Comparison of ENCODE assay signal across 8 mouse cellular contexts in the genomic region with DNA sequence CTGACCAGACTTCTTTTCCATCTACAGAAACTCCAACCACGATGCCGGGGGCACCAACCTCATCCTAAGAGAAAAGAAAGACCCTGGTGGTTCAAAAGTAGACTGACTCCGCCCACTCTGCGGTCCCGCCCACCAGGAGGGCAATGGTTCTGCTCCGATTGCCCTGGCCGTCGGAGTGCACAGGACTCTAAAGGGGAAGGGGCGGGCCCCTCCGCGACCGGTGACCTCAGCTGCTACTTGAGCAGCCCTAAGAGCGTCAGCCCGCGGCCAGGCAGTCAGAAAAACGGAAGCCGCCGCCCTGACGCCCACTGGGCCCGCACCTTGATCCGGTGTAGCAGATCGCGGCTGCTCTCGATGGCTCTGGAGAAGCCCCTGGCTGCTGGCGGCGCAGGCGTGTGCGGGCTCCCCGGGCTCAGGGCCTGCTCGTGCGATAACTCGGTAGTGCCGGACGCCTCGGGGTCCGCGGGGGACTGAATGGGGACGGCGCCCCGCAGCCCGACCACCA. TPM values are rescaled to one million over a fixed set of nuclear protein-coding genes. Genes with fewer than 3 reads are reported as not detected.
DNase-seq lines count a peak whose midpoint lies in the region; ATAC-seq lines count a peak whose summit lies in the region.

No protein-coding gene starts in this region.

- peak; percentile 86 for ATAC-seq in hindbrain, embryonic 15.5 days (ENCODE audit: low FRiP score, low read depth)
- ATAC-seq in megakaryocyte progenitor cell, adult 5-6 weeks (replicated peaks; ENCODE audit: poor library complexity): peak; percentile 90

- peak overlapping the region; percentile 98 for H3K4me3 ChIP-seq in hindbrain, embryonic 15.5 days

- H3K27ac ChIP-seq in hindbrain, embryonic 15.5 days (replicated peaks): peak overlapping the region; percentile 93

- H3K9ac ChIP-seq in hindbrain, embryonic 15.5 days: peak overlapping the region; percentile 94

- DNase-seq in layer of hippocampus, adult 11-12 months (ENCODE audit: low spot score): peak; percentile 72
- no peak for DNase-seq in layer of hippocampus, adult 9-10 months (ENCODE audit: low spot score)
- peak; percentile 54 to 73 for DNase-seq in cerebellum, postnatal 4 days (ENCODE audit: low spot score in 2 of 2)
- DNase-seq in gastrocnemius, adult 18-20 months (ENCODE audit: low spot score): peak; percentile 68
- peak; percentile 40 to 64 for DNase-seq in left cerebral cortex, adult 8-10 months (ENCODE audit: low spot score in 2 of 2)
- DNase-seq in right cerebral cortex, postnatal 10 days (ENCODE audit: low spot score in 2 of 2): peak; percentile 79 to 86

- peaks cover 16% of the 10 kb centered on the region for H3K4me1 ChIP-seq in hindbrain, embryonic 15.5 days (replicated peaks)

- peak overlapping the region; percentile 59 for H3K4me2 ChIP-seq in hindbrain, embryonic 15.5 days

- H3K27me3 ChIP-seq in hindbrain, embryonic 15.5 days: no peaks in the 10 kb centered on the region

- H3K36me3 ChIP-seq in hindbrain, embryonic 15.5 days: peaks cover 17% of the 10 kb centered on the region

- under 1% methylated on average over 41 of the region's 41 CpGs for WGBS in hindbrain, embryonic 15.5 days

- H3K9me3 ChIP-seq in hindbrain, embryonic 15.5 days: no peaks in the 10 kb centered on the region

RNA-seq across cellular contexts. Expression of gene Lactb, which starts 0.5 kb away (rescaled TPM):
- 10 to 100 TPM; 22.5 to 22.6 TPM for total RNA-seq in gastrocnemius, adult 18-20 months (2021)
- 11.9 and 12.4 TPM in 2 replicates for polyA plus RNA-seq in hindbrain, embryonic 15.5 days (2015; fragmentation: Nextera tagmentation; extraction: Ambion mirVana)
- total RNA-seq in left cerebral cortex, adult 8-10 months (2022): 10 to 100 TPM; 16.8 to 18.9 (median 18.3) TPM
- total RNA-seq in megakaryocyte progenitor cell, adult 5-6 weeks (2015): 38.4 and 42.3 TPM in 2 replicates
- 26.8 and 36.1 TPM in 2 replicates for total RNA-seq in megakaryocyte progenitor cell, adult 5-6 weeks (2017)

RNA-seq across cellular contexts. Expression of gene Rps27l, which starts 28.9 kb away (rescaled TPM):
- total RNA-seq in gastrocnemius, adult 18-20 months (2021): 100 to 1,000 TPM; 218 to 220 TPM
- 237 and 266 TPM in 2 replicates for polyA plus RNA-seq in hindbrain, embryonic 15.5 days (2015; fragmentation: Nextera tagmentation; extraction: Ambion mirVana)
- 10 to 100 TPM; 32.7 to 44.1 (median 37.2) TPM for total RNA-seq in left cerebral cortex, adult 8-10 months (2022)
- total RNA-seq in megakaryocyte progenitor cell, adult 5-6 weeks (2015): 550 and 649 TPM in 2 replicates
- total RNA-seq in megakaryocyte progenitor cell, adult 5-6 weeks (2017): 166 and 174 TPM in 2 replicates

RNA-seq across cellular contexts. Expression of gene Rab8b, which starts 55.3 kb away (rescaled TPM):
- 1 to 10 TPM; 4.9 to 6.5 TPM for total RNA-seq in gastrocnemius, adult 18-20 months (2021)
- 35.9 and 38.4 TPM in 2 replicates for polyA plus RNA-seq in hindbrain, embryonic 15.5 days (2015; fragmentation: Nextera tagmentation; extraction: Ambion mirVana)
- 10 to 100 TPM; 29.6 to 31.7 (median 30.3) TPM for total RNA-seq in left cerebral cortex, adult 8-10 months (2022)
- total RNA-seq in megakaryocyte progenitor cell, adult 5-6 weeks (2015): 45.6 and 48.8 TPM in 2 replicates
- total RNA-seq in megakaryocyte progenitor cell, adult 5-6 weeks (2017): 78.3 and 81.2 TPM in 2 replicates

Comparison
In these comparisons a context has a peak if more than half of its experiments do, and no peak if none do; other contexts are left out.
1. RNA of gene Rab8b, which starts 55.3 kb away (total RNA-seq): 45.6 to 81.2 TPM in megakaryocyte progenitor cell, adult 5-6 weeks and 29.6 to 31.7 TPM in left cerebral cortex, adult 8-10 months; 4.9 to 6.5 TPM in gastrocnemius, adult 18-20 months; every median in the first group is over 4 times any median in the second.